Mouse (Mus musculus) hindbrain, embryonic 16.5 days (tissue): ENCODE measurements around the gene Prox2. TPM values are rescaled to one million over a fixed set of nuclear protein-coding genes. Genes with fewer than 3 reads are reported as not detected.

Experiments
- ATAC-seq: fragments of 200-750 bp; cut with Nextera tagmentation; 2 replicates; pipeline ENCODE4 v1.8.0; 2017; ENCODE audit warnings: moderate TSS enrichment, moderate library complexity
- H3K27ac ChIP-seq: fragments of 300-500 bp; sonication (generic); 2 replicates; pipeline ENCODE4 v1.5.1; 2014; ENCODE audit warnings: low read depth, mild to moderate bottlenecking, control low read depth, low read length, moderate library complexity
- H3K27me3 ChIP-seq: fragments of 300-500 bp; sonication (generic); replicated peaks from 2 replicates; pipeline ENCODE4 v1.6.1; 2014; ENCODE audit warnings: low read length; ENCODE audit not compliant: control insufficient read depth, insufficient read depth
- H3K36me3 ChIP-seq: fragments of 300-500 bp; sonication (generic); 2 replicates; pipeline ENCODE4 v1.6.1; 2014; ENCODE audit warnings: mild to moderate bottlenecking, low read length, moderate library complexity, mixed read lengths; ENCODE audit not compliant: control insufficient read depth, insufficient read depth
- H3K4me1 ChIP-seq: fragments of 300-500 bp; sonication (generic); 2 replicates; pipeline ENCODE4 v1.6.1; 2014; ENCODE audit warnings: low read depth, low read length; ENCODE audit not compliant: control insufficient read depth, insufficient read depth
- H3K4me2 ChIP-seq: fragments of 300-500 bp; sonication (generic); 2 replicates; pipeline ENCODE4 v1.6.1; 2014; ENCODE audit warnings: mild to moderate bottlenecking, low read length, control low read depth, moderate library complexity
- H3K4me3 ChIP-seq: fragments of 300-500 bp; sonication (generic); 2 replicates; pipeline ENCODE4 v1.5.1; 2014; ENCODE audit warnings: mild to moderate bottlenecking, low read length, control low read depth, moderate library complexity
- H3K9ac ChIP-seq: fragments of 300-500 bp; sonication (generic); 2 replicates; pipeline ENCODE4 v1.6.1; 2014; ENCODE audit warnings: low read depth, mild to moderate bottlenecking, control low read depth, low read length, moderate library complexity
- H3K9me3 ChIP-seq: fragments of 300-500 bp; sonication (generic); 2 replicates; pipeline ENCODE4 v1.6.1; 2014; ENCODE audit warnings: mild to moderate bottlenecking, low read length, moderate library complexity; ENCODE audit not compliant: control insufficient read depth
- WGBS: fragments of 180-500 bp; shearing (Covaris S2); extraction: QIAGEN DNeasy Blood & Tissue Kit; methylation state at CpG from one replicate; pipeline ENCODE4 v1.1.7; 2014; 5-methylcytosine and 5-hydroxymethylcytosine counted together
- polyA plus RNA-seq: library from polyadenylated mRNA; unstranded; fragments of >200 nt; fragmentation: Nextera tagmentation; extraction: Ambion mirVana; gene quantifications from 2 replicates; pipeline ENCODE4 v1.2.1, GENCODE M21; 2015

Gene Prox2
- polyA plus RNA-seq, 1 experiment from 2014 or later, result 1.2 TPM

DNA sequence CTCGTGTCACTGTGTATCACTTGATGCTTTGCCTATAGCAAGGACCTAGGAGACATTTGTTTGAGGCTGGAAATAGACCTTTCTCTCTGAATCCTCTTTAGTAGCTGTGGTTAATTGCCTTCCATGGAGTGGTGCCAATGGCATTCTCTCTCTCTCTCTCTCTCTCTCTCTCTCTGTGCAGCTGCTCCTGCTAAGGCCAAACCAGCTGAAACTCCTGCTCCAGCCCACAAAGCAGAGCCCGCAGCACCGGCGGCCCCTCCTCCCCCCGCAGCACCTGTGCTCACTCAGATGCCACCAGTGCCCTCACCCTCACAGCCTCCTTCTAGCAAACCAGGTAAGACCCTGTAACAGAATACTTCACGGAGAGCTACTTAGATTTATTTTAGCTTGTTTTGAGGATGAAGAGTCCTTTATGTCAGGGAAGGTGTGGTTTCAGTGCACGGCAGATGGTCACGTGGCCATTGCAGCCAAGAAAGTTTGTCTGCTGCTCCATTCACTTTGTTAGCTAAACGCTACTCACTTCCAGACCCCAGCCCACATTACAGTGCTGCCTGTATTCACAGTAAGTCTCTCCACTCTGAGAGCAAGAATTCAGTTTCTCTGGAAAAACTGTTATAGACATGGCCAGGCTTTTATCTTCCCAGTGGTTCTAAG is 11.4 kb upstream of the Prox2 start:
- H3K27ac ChIP-seq, result no peak overlapping the region
- no peaks in the 10 kb centered on the region for H3K4me1 ChIP-seq
- no peaks in the 10 kb centered on the region for H3K27me3 ChIP-seq
- H3K9ac ChIP-seq, result no peak overlapping the region
- no peak; the same call in 1 of the 2 replicates for ATAC-seq
- WGBS, result 72% methylated on average over 9 of the region's 9 CpGs
- H3K4me3 ChIP-seq, result no peak overlapping the region
- H3K9me3 ChIP-seq, result no peaks in the 10 kb centered on the region
- H3K4me2 ChIP-seq, result no peak overlapping the region
- peaks cover 46% of the 10 kb centered on the region for H3K36me3 ChIP-seq

DNA sequence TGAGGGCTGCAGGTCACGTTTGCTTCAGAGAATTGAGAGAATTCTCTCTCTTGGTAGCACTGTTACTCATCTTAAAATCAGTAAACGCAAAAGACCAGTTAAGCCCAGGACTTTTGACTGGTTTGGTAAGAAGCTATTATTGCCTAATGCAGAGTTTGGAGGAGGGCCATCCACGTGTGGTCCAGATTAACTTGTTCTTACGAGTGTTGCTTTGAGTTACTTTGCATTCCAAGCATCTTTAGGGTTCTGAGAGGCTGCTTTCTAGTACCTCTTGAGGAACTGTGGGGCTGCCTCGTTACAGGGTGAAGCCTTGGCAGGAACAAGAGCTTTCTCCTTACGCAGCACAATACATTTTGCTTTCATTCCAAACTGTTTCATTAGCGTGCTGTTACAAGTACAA is 5.1 kb upstream of the Prox2 start:
- Histone ChIP-seq H3K4me1 (peaks cover 18% of the 10 kb centered on the region), H3K4me2 (no peak overlapping the region), H3K36me3 (peaks cover 16% of the 10 kb centered on the region), H3K9ac (no peak overlapping the region), H3K4me3 (no peak overlapping the region), H3K27me3 (no peaks in the 10 kb centered on the region), H3K27ac (no peak overlapping the region), H3K9me3 (no peaks in the 10 kb centered on the region)
- 77% methylated on average over 7 of the region's 7 CpGs for WGBS
- no peak for ATAC-seq

DNA sequence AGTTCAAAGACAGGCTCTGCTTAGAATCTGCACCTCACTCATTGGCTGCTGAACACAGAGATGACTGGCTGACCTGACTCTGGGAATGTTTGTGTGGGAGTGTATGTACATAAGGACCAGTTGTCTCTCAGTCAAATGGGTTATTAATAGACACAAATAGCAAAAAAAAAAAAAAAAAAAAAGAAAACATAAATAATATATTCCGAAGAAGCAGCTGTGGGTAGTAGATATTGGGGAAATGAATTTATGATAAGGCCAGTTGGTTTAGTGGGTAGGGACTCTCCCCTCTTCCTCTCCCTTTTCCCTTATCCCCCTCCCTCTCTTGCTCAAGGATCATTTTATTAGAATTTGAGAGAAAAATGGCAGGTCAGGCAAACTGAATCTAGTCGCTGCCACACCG is 3.4 kb upstream of the Prox2 start:
- no peak overlapping the region for H3K4me2 ChIP-seq
- WGBS, result 95% methylated on average over 3 of the region's 3 CpGs

DNA sequence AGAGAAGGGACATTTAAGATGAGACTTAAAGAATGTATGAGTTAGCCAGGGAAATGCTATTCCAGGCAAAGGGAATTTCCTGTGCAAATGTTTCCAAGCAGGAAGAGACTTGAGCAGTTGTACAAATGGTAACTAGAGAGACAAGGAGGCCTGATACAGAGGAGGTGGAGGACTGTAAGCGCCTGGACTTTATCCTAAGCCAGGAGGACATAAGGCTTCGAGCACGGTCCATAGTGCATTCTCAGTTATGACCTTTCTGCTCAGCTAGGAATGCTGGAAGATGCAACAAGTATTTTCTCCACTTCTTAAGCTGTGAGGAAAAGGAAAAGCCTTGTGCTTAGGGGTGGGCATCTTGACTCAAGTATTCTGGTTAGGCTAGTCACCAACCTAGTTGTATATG is 2.8 kb upstream of the Prox2 start:
- Histone ChIP-seq H3K36me3 (peaks cover 8% of the 10 kb centered on the region), H3K4me1 (peaks cover 22% of the 10 kb centered on the region)

More for the DNA sequence above, 3.4 kb upstream of the Prox2 start:
- ATAC-seq, result no peak
- Histone ChIP-seq H3K4me1 (peaks cover 22% of the 10 kb centered on the region), H3K27me3 (no peaks in the 10 kb centered on the region), H3K9me3 (no peaks in the 10 kb centered on the region), H3K36me3 (peaks cover 11% of the 10 kb centered on the region), H3K27ac (no peak overlapping the region), H3K4me3 (no peak overlapping the region), H3K9ac (no peak overlapping the region)

DNA sequence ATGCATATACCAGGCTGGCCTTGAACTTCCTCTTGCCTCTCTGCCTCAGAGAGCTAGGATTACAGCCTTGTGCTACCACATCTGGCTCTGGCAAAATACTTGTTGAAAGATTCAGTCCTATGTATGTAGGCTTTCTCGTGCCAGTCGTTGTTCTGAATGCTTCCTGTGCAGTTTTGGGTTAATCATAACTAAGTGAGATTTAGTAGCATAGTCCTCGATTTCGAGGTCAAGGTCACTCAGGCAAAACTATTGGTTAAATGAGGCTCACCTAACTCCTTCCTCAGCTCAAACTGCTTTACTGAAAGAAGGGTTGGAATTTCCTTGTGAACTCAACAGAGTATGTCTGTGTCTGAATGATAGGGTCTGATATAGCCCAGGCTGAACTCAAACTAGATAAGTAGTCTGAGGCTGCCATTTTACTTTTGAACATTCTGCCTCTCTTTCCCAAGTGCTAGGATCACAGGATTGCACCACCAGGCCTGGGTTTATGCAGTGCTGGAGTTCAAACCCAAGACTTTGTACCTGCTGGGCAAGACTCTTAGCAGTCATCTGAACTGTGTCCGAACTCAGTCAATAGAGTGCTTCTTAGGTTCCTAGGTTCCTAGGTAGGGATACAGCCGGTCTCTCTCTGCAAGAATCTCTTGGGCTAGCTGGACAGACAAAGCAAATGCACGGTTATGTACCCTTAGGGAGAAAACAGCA is 2.1 kb upstream of the Prox2 start:
- no peak overlapping the region for H3K4me3 ChIP-seq
- no peaks in the 10 kb centered on the region for H3K9me3 ChIP-seq
- H3K4me2 ChIP-seq, result peak overlapping the region; percentile 86
- H3K9ac ChIP-seq, result no peak overlapping the region
- no peak for ATAC-seq
- 93% methylated on average over 7 of the region's 7 CpGs for whole genome bisulfite sequencing
- H3K4me1 ChIP-seq, result peaks cover 22% of the 10 kb centered on the region
- peaks cover 5% of the 10 kb centered on the region; the same call in 1 of the 2 replicates for H3K36me3 ChIP-seq
- no peak overlapping the region for H3K27ac ChIP-seq
- H3K27me3 ChIP-seq, result no peaks in the 10 kb centered on the region

More for the DNA sequence above, 2.8 kb upstream of the Prox2 start:
- Histone ChIP-seq H3K27ac (no peak overlapping the region), H3K27me3 (no peaks in the 10 kb centered on the region), H3K9me3 (no peaks in the 10 kb centered on the region), H3K4me3 (no peak overlapping the region), H3K9ac (no peak overlapping the region), H3K4me2 (no peak overlapping the region)
- WGBS, result 94% methylated on average over 3 of the region's 3 CpGs
- ATAC-seq, result no peak

DNA sequence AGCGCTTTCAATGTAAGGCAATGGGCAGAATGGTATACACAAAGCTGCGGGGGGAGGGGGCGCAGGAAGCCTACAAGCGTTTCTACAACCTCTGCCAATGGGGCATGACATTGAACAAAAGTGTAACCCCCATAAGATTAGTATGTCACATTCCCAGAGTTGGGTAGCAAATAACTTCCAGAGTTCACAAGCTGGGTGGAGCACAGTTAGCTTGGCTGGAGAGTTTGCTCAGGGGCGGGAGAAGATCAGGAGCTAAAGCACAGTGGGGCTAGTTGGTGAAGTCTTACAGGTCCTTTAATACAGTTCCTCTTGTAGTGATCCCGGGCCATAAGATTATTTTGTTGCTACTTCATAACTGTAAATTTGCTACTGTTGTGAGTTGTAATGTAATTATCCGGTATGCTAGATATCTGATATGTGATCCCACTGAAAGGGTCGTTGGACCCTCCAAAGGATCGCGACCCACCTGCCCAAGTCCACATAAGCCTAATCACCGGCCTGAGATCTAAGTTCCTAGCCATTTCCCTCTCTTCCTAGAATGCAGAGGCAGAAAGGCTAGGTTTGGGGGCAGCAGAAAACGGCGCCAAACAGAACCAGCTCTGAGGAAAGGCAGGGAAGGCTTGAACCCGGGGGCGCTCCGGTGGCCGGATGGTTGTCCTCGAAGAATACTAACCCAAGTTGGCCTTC is 405 bp downstream of the Prox2 start:
- Histone ChIP-seq H3K4me1 (peaks cover 22% of the 10 kb centered on the region), H3K27me3 (no peaks in the 10 kb centered on the region), H3K36me3 (peaks cover 3% of the 10 kb centered on the region; the same call in 1 of the 2 replicates), H3K4me2 (peak overlapping the region; percentile 86), H3K9ac (peak overlapping the region; percentile 100), H3K4me3 (peak overlapping the region; percentile 99), H3K27ac (peak overlapping the region; percentile 90), H3K9me3 (no peaks in the 10 kb centered on the region)
- ATAC-seq, result peak; percentile 77
- WGBS, result 16% methylated on average over 18 of the region's 18 CpGs

DNA sequence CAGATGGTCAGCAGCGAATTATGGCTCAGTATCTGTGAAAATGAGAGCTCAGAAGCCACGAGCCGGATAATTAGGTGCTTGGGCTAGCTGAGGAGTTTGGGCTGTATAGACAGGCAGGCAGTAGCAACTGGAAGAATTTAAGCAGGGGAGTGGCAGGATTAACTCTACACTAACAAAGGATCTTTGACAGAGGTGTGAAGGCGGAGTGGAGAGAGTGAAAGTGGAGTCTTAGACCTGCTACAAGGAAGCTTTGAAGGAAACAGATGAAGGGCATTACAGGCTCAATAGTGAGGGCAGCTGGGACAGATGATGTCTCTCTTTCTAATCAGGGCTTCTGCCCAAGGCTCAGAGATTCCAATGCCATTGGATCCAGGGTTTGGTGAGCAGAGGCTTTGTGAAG is 1.1 kb downstream of the Prox2 start:
- WGBS, result 68% methylated on average over 4 of the region's 4 CpGs
- no peak for ATAC-seq
- Histone ChIP-seq H3K9me3 (no peaks in the 10 kb centered on the region), H3K36me3 (no peaks in the 10 kb centered on the region), H3K9ac (no peak overlapping the region), H3K4me3 (no peak overlapping the region), H3K27ac (no peak overlapping the region), H3K4me2 (no peak overlapping the region), H3K27me3 (no peaks in the 10 kb centered on the region), H3K4me1 (peaks cover 22% of the 10 kb centered on the region)

DNA sequence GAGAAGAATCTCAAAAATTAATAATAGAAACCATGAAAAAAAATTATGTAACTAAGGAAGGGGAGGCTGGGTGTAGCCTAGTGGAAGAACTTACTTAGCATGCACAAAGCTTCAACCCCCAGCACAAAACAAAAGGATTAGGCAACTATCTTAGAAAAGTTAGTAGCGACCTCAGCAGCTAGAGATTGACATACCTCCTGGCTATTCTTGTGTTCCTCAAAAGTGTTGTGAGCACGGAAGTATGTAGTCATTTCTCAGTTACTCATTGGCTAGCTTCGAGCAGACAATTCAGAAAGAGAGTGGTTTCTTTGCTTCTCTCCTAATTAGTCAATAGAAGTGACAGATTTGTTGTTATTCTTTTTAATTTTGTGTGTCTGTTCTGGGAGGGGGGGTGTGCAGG is 1.9 kb downstream of the Prox2 start:
- H3K27ac ChIP-seq, result no peak overlapping the region
- no peaks in the 10 kb centered on the region for H3K27me3 ChIP-seq
- no peak overlapping the region for H3K9ac ChIP-seq
- no peaks in the 10 kb centered on the region for H3K9me3 ChIP-seq
- no peaks in the 10 kb centered on the region for H3K36me3 ChIP-seq
- no peak overlapping the region for H3K4me3 ChIP-seq
- H3K4me1 ChIP-seq, result peaks cover 22% of the 10 kb centered on the region
- WGBS, result 74% methylated on average over 3 of the region's 3 CpGs
- ATAC-seq, result no peak
- H3K4me2 ChIP-seq, result no peak overlapping the region

DNA sequence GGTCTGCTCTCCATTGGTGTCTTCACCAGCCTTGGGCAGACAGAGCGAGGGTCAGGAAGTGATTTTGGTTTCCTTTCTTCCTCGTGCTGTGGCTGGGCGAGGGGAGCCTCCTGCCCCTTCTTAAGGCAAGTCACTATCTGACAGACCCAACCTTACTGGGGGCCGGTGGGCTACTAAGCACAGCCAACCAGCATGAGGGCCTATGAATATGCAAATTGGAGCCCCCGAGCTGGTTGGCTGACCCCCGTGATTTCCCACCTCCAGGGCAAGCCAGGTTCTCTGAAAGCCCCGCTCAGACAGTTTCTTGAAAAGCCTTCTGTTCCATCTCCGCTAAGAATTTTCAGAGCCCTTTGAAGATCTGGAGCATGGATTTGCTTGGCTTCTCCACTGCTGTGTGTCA is 4.3 kb downstream of the Prox2 start:
- H3K4me2 ChIP-seq, result 0 out of 2 replicates have a peak overlapping the region, but pooled peaks have one; percentile 1
- H3K36me3 ChIP-seq, result no peaks in the 10 kb centered on the region
- H3K27ac ChIP-seq, result no peak overlapping the region
- H3K9ac ChIP-seq, result no peak overlapping the region
- H3K4me1 ChIP-seq, result peaks cover 4% of the 10 kb centered on the region
- H3K27me3 ChIP-seq, result no peaks in the 10 kb centered on the region
- no peak overlapping the region for H3K4me3 ChIP-seq
- 1% methylated on average over 8 of the region's 8 CpGs for WGBS
- ATAC-seq, result no peak
- no peaks in the 10 kb centered on the region for H3K9me3 ChIP-seq
